Mouse (Mus musculus) stomach, adult 2 months (tissue): ENCODE results near the gene Zfp853. TPM values are rescaled to one million over a fixed set of nuclear protein-coding genes. Genes with fewer than 3 reads are reported as not detected.

Source experiments
- polyA plus RNA-seq: library from polyadenylated mRNA; depleted of rRNA; stranded (reverse); fragments of >200 nt; gene quantifications from 2 replicates; pipeline ENCODE4 v1.2.3, GENCODE M21; 2012; rRNA removed

Zfp853 gene
- 0.22 and 0.50 TPM in 2 replicates for polyA plus RNA-seq

GRCm38 (mm10) chr5:143293404-143293803, at the start of gene Zfp853:
Gene Zfp853 (minus strand): TSS chr5:143293623.

GRCm38 (mm10) chr5:143328690-143329495, 35.5 kb upstream of the Zfp853 start, which contains the start of gene Zdhhc4:
Gene Zdhhc4 (minus strand): TSS chr5:143329256.

GRCm38 (mm10) chr5:143314730-143315513, 21.5 kb upstream of the Zfp853 start, which contains the start of gene E130309D02Rik:
Gene E130309D02Rik (minus strand): TSS chr5:143315360.

GRCm38 (mm10) chr5:143269363-143270150, 23.9 kb downstream of the Zfp853 start, which contains the start of gene Zfp316:
Gene Zfp316 (minus strand): TSS chr5:143270022.

Other genes with a start within 250 kb of the Zfp853 start
- gene Rnf216, start 180.6 kb downstream of the Zfp853 start, polyA plus RNA-seq: 11.1 and 12.8 TPM in 2 replicates
- not detected in 2 replicates for gene Olfr718-ps1, start 146.0 kb downstream of the Zfp853 start, polyA plus RNA-seq
- gene Rbak, start 112.8 kb downstream of the Zfp853 start, polyA plus RNA-seq: 0.78 and 1.2 TPM in 2 replicates
- gene Spdye4b, start 112.6 kb downstream of the Zfp853 start, polyA plus RNA-seq: not detected in 2 replicates
- gene Spdye4a, start 66.7 kb downstream of the Zfp853 start, polyA plus RNA-seq: not detected in 2 replicates
- gene Zfp12, start 58.5 kb downstream of the Zfp853 start, polyA plus RNA-seq: 1.9 and 2.4 TPM in 2 replicates
- gene Zfp316, start 23.6 kb downstream of the Zfp853 start, polyA plus RNA-seq: 3.2 and 4.9 TPM in 2 replicates
- gene E130309D02Rik, start 21.7 kb upstream of the Zfp853 start, polyA plus RNA-seq: 15.8 and 22.0 TPM in 2 replicates
- 33.6 and 42.8 TPM in 2 replicates for gene Zdhhc4, start 35.6 kb upstream of the Zfp853 start, polyA plus RNA-seq
- gene Grid2ip, start 63.7 kb upstream of the Zfp853 start, polyA plus RNA-seq: 0.61 and 0.87 TPM in 2 replicates
- gene Kdelr2, start 110.2 kb upstream of the Zfp853 start, polyA plus RNA-seq: 76.2 and 136 TPM in 2 replicates
- 4.8 and 5.2 TPM in 2 replicates for gene Daglb, start 171.0 kb upstream of the Zfp853 start, polyA plus RNA-seq
- gene Rac1, start 234.4 kb upstream of the Zfp853 start, polyA plus RNA-seq: 36.8 and 53.5 TPM in 2 replicates